Mouse (Mus musculus): ENCODE results near the gene Zfp326.
"Not testable (repeated sequence)": the region's sequence is repeated elsewhere in the genome, so short reads cannot be mapped to it uniquely, and the experiment has no call there.

Zfp326 gene

DNA sequence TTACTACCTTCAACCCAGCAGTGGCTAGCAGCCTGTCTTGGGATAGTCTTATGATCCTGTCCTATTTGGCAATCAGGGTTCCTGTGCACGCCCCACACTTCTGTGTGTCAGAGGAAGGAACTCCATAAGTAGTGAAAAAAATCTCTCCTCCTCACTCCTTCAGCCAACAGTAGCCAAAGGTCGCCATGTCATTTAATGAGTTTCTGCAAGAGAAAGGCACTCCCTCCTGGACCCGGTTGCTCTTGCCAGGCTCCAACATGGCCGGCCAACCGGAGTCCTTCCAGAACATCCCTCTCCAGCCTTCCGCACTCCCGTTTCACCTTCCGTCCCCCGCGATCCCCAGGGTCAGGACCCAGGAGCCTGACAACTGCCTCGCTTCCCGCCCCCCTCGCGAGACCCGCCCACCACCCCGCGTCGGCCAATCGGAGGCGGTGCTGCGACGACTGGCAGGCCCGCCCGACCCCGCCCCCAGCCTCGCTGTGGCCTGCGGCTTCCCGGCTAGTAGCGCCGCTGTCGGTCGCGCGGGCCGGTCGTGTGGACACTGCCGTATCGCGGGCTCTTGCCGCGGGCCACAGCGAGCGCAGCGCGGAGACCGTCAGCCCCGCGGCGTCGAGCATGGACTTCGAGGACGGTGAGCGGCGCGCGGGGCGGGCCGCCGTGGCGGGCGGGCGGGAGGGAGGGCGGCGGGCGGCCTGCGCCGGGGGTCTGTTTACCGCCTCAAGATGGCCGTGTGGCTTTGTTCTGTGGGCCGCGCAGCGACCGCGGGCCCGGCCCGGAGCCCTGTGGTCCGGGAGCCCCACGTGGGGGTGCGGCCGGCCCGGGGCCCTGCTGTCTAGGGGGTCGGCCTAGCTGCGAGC is at the start of gene Zfp326:
TSS of gene Zfp326 (plus strand) at position 498 of the 857 bp plus-strand sequence.
- peak; percentile 91 for DNase-seq (ENCODE audit: low read depth, low spot score)

DNA sequence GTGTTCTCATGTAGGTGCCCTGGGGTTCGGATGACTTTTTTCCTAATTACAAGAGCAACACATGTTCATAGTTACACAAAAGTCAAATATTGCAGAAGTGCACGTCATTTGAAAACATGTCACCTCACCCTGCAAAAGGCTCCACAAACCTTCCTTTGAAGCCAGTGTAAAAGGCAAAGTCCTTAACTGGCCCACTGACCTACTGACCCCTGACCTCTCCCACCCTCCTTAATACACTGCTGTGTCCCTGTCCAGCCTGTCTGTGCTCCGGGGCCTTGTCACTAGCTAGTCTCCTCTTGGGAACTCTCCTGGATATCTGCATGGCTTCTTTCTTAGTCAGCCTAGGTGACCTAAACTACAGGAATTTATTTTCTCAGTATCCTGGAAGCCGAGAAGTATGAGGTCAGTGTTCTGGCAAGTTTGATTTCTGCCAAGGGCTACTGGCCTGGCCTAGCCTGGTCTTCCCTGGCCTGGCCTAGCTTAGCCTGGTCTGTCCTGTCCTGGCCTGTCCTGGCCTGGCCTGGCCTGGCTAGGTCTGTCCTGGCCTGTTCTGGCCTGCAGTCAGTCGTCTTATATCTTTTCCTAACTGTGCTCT is 49.4 kb upstream of the Zfp326 start:
- DNase-seq (ENCODE audit: low read depth, low spot score): peak; percentile 75

DNA sequence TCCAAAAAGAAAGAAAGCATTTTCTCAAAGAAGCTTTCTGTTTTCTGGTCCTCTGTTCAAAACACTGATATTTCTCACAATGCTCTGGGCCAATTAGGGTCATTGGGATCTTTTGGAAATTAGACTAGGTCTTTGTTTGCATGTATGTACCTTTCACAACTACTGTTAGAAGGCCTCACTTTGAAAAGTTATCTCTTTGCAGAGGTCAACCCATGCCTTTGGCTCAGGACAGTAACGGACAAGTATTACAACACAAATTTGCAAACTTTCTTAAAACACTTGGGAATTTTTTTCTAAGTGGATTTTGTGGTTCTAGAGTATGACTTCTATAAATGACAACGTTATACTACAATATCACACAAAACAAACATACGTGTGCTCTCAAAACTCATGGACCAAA is 48.3 kb upstream of the Zfp326 start:
- no peak for DNase-seq (ENCODE audit: low read depth, low spot score)

DNA sequence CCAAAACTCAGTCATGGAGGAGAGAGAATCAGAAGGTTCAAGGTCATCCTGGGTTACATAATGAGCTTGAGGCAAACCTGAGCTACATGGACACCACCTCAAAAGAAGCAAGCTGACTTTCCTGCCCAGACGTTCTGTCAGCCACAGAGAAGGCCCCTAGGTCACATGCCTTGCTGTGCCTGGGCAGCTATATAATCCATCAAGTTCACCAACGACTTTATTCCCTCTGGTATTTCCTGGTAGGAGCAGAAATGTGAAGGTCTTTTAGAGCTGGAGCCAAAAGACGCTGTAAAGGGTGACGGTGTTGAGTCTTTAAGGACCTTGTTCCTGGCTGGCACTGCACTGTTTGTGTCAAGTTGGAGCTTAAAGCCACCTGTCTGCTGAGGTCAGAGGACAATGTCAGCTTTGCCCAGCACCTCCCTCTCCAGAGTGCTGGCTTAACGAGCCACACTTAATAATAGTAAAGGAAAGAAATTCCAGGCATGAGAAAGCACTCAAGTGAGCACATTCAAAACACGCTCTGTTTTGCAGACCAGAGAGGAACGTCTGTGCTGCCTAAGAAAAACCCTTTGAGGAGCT is 47.3 kb upstream of the Zfp326 start:
- no peak for DNase-seq (ENCODE audit: low read depth, low spot score)

DNA sequence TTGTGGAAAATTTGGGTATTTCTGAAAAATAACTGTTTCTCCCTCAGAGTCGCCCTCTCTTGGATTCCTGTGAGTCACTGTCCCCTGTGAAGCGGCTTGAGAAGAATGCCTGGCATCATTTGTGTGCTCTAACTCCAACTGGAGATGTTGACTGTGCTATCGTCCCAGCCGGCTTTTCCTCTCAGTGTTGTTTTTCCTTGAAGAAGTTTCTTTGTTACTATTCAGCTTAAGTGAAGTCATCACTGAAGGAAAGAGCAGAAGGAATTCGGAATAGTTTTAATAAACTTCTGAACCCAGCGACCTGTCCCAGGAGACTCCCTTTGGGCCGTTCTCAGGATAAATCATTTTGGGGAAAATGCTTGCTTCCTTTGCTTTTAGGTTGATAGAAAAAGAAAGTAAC is 44.2 kb upstream of the Zfp326 start:
- peak; percentile 79 for DNase-seq (ENCODE audit: low read depth, low spot score)

DNA sequence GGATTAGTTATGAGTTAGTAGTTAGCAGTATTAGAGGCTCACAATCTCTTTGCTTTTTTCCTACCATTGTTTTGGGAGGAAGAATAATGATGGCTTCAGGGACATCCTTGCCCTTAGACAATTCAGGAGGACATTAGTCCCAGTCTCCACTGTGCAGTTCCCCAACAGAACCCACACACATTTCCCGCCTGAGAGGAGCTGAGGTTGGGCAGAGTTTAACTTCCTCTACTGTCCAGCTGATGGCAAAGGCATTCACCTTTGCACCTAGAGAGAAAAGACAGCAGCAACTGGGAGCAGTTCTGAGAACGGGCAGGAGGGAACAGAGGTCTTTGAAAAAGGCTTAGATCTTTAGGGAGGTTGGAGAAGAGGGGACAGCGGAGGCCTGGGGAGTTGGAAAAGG is 42.4 kb upstream of the Zfp326 start:
- DNase-seq (ENCODE audit: low read depth, low spot score): no peak

DNA sequence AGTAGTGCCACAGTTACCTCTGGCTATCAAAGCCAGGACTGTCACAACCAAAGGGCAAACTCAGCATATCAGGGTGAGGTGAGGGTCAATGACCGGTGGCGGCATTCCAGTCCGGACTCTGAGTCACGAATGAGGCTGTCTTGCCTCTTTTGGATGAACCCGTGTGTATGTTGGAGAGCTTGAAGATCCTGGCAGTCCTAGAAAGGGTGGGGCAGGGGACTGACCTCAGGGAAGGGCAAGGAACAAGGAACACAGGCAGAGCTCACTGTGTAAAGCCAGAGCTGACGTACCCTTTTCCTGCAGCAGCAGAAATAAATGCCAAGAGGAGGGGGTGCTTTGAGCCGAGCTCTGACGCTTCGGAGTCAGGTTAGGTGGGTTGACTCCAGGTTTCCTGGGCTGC is 40.4 kb upstream of the Zfp326 start:
- DNase-seq (ENCODE audit: low read depth, low spot score): peak; percentile 57

DNA sequence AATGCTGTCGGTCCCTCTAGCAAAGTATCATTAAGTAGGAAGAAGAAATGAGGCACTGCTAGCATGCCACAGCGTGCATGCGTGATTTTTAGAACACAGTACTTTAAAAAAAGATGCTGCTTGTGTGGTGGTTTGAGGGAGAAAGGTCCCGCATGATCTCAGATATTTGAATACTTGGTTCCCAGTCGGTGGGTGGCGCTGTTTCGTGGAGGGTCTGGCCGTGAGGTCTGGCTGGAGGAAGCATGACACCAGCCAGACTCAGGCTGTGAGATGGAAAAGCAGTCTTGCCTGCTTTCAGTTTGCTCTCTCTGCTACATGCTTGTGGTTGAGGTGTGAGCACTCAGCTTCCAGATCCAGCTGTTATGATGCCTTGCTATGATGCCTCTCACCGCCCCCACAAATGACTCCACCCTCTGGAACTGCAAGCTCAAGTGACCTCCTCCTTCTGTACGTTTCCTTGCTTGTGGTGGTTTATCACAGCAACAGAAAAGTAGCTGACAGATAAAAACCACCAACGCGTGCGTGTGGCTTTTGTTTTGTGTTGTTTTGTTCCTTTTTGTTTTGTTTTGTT is 36.5 kb upstream of the Zfp326 start:
- DNase-seq (ENCODE audit: low read depth, low spot score): no peak

DNA sequence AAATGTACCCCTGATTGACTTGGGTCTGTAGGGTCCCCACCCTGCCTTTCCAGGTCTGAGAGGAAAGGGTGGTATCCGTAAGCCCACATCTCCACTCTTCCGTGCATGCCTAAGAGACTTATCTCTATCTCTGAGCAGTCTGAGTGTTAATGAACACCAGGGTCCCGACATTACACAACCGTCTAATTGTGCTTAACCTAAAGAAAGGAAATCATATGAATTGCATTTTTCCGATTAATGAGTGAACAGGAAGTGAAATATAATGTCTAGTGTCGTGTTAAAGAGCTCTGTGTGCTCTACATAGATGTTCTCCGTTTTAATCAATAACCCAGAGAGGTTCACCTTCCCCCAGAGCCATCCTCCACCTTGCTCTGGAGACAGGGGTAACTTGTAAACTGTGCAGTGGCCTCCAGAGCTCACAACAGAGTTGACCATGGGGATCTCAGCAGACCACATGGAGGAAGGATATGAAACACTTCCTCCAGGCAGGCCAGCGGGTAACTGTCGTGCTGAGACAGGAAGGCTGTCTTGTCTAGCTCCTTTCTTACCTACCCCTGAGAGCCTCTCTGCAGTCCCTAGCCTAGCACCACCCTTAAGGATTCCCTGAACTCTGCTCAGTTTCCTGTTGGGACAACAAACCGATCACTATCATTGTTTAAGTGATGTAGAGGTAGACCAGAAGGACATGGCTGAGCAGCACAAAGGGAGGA is 32.2 kb upstream of the Zfp326 start:
- no peak for DNase-seq (ENCODE audit: low read depth, low spot score)

DNA sequence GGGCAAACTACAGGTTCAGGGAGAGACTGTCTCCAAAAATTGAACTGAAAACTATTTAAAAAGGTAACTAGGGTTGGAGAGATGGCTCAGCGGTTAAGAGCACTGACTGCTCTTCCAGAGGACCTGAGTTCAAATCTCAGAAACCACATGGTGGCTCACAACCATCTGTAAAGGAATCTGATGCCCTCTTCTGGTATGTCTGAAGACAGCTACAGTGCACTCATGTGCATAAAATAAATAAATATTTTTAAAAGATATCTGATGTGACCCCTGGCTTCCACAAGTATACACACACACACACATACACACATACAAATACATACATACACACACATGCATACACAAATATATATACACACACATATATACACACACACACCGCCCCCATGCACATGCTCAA is 31.3 kb upstream of the Zfp326 start:
- DNase-seq (ENCODE audit: low read depth, low spot score): no peak

DNA sequence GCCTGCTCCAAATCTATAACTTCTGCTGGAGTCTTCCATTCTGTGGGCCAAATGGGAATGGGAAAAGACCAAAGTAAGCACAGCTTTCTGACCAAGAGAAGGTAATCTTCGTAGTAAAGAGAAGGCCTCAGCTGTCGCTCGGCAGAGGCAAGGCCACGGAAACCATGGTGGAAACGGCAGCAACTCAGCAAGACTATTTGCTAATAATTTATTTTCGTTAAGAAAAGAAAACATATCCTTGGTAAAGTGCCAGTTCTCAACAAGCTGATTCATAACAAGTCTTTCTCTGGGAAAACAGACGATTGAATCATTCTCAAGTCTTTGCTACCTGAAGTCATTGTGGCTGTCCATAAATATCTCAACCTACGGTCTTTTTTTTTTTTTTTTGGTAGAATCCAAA is 28.6 kb upstream of the Zfp326 start:
- peak; percentile 29 for DNase-seq (ENCODE audit: low read depth, low spot score)

DNA sequence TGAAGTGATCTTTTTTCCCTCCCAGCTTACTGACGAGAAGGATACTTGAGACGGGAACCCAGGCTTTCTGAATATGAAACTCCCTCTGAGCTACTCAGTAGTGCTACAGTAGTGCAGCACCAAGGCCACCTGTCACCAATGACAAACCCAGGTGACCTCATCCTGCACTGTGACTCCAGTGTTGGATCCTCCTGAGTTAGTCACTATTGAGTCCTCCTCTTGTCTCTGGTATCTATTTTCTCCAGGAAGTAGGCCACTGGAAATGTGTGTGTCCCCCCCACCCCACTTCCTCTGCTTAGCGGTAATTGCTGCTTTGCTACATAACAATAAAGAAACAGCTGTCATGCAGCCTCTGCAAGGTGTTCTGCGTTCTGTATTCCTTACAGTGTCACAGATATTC is 27.1 kb upstream of the Zfp326 start:
- no peak for DNase-seq (ENCODE audit: low read depth, low spot score)

DNA sequence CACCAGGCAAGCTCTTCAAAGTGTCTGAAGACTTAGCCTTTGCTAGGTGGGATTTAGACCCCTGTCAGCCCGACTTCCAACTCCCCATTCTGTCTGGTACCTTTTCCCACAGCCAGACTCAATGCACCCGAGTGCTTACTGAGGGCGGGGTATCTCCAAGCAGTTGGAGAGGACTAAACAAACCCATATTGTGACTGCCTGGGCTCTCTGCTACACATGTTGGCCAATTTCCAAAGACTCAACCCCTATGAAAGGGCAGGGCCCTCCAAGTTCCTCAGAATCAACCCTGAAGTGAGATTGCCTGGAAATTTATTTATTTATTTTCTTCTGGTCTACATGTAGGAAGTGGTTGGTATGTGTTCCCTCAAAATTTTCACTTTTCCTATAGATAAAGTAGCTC is 26.7 kb upstream of the Zfp326 start:
- no peak for DNase-seq (ENCODE audit: low read depth, low spot score)

DNA sequence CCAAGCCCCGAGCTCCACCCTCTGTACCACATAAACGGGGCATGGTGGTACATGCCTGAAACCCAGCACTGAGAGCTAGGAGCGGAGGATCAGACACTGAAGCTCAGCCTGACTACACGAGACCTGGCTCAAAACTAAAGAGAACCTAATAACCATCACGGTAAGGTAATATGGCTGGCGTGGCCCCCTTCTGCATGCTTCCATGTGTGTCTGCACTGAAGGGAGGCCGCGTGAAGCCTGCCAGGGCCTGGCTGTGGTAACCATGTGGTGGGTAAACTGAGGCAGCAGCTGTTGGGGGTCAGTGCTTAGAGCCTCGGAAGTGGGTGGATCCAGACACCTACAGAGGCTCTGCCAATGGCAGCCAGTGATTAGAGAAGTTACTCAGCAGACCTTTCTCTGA is 23.1 kb upstream of the Zfp326 start:
- no peak for DNase-seq (ENCODE audit: low read depth, low spot score)

DNA sequence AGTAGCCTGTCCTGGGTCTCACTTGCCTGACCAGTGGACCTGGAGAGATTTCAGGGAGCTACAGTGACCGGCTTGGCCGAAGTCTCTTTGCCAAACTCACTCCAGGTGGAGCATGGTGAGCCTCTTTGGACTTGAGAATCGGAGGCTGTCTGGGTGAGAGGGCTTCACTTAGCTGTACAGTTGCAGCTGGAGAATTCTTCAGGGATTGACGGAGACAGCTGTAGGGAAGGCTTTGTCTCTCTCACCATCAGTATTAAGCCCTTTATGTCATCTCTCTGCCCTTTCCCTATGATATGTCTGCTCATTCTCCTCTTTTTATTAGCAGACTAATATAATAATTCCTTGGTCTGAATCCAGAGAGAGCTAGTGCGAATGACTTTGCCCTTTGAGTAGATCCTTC is 18.9 kb upstream of the Zfp326 start:
- no peak for DNase-seq (ENCODE audit: low read depth, low spot score)

DNA sequence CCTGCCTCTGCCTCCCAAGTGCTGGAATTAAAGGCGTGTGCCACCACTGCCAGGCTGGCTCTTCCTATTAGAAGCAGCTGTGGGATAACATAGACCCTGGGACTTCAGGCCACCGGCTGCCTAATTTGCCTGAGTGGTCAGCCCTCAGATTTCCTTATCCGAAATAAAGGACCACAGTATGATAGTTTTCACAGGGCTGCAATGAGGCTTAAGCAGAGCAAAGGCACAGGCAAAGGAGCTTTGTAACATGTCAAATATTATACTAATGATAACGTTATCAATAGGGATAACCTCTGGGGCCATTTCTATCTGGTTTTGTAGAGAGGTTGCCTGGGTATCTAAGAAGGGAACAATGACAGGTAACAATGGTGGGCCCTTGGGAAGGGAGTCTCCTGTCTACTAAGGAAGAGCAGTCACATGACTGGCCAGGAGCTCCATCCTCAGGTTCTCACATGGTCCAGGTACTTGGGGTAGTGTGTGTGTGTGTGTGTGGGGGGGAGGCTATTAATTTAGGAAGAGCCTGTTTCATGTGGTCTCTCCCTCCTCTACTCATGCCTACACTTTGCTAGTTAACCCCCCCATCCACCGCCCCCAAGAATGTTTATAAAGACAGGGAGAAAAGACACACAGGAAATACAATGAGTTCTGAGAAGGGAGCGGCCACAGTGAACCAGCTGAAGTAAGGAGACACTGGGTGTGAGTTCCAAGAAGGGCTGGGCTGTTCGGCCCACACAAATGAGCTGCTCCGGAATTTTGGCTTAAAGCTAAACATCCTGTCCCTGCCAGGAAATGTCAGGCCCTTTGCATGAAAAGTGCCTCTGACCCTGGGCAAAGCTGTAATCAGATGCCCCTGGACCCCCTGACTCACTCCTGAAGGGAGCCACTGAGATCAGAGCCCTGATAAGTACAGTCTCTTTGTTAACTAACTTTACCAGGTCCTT is 17.3 kb upstream of the Zfp326 start:
- DNase-seq (ENCODE audit: low read depth, low spot score): peak; percentile 85

DNA sequence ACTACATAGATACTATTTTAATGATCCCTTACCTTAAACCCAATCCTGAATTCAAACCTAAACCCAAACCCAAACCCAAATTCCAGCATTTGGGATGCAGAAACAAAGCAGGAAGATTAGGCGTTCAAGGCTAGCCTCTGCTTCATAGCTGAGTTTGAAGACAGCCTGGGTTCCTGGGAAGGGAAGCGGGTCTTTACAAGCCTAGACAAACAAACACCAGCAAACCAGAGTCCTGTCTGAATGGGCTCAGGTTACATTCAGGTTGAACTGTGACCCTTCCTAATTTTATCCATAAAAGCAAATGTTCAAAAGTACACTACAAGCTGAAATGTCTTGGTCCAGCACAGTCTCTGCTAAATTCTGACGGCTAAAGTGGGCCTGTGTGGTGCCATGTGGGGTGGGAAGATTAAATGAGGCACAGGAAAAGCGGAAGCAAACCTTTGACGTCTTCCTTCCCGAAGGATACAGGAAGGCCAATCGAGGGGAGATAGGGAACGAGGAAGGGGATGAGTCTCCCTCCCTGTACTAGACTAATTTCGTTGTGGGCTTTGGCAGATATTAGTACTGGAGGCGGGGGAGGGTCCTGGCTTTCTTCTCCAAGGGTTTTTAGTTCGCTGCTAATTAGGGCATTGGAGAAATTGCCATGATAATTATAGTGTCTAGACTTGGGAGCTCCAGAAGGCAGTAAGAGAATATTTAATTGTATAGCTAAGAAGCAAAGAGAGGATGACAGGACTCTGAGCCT is 16.5 kb upstream of the Zfp326 start:
- DNase-seq (ENCODE audit: low read depth, low spot score): no peak

DNA sequence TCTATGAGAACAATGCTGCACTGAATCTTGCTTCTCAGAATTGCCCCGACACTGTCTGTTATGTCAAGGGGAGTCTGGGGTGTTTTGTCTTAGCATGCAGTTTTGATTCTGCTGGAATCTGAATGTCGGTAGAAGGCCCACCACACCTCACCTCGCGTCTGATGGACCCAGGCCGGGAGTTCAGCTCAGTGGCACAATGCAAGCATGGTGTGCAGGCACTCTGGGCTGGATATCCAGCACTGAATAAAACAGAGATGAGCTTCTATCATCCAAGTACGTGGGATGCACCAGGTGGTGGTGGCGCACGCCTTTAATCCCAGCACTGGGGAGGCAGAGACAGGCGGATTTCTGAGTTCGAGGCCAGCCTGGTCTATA is 15.9 kb upstream of the Zfp326 start:
- no peak for DNase-seq (ENCODE audit: low read depth, low spot score)

DNA sequence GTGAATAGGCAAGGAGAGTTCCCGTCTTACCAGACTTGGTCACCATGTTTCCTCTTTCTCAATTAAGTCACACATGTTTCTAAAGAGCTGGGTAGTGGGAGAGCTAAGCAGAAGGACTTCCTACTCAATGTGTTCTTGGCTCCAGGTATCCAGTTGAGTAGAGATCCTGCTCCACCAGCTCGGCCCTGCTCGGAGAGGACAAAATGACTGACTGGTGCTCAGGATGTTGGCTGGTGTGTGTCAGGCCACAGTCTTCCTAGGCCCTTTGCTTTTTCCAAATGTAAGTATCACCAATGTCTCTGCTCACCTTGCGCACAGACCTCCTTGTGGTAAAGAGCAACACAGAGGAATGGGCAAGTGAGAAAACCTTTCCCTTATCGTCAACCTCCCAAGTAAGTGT is 14.7 kb upstream of the Zfp326 start:
- DNase-seq (ENCODE audit: low read depth, low spot score): no peak

DNA sequence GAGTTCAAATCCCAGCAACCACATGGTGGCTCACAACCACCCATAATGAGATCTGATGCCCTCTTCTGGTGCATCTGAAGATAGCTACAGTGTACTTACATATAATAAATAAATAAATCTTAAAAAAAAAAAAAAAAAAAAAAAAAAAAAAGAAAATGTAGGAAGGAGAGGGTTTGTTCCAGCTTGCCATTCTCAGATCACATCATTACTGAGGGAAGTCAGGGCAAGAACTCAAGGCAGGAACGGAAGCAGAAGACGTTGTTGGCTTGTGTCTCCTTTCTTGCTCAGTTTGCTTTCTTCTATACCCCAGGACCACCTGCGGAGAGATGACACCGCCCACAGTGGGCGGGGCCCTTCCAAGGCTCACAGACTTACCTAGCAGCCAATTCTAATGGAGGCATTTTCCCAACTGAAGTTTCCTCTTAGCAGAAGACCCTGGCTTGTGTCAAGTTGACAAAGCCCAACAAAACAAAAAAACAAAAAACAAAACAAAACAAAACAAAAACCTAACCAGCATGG is 11.2 kb upstream of the Zfp326 start:
- DNase-seq (ENCODE audit: low read depth, low spot score): not testable (repeated sequence)
